In the genomic region with DNA sequence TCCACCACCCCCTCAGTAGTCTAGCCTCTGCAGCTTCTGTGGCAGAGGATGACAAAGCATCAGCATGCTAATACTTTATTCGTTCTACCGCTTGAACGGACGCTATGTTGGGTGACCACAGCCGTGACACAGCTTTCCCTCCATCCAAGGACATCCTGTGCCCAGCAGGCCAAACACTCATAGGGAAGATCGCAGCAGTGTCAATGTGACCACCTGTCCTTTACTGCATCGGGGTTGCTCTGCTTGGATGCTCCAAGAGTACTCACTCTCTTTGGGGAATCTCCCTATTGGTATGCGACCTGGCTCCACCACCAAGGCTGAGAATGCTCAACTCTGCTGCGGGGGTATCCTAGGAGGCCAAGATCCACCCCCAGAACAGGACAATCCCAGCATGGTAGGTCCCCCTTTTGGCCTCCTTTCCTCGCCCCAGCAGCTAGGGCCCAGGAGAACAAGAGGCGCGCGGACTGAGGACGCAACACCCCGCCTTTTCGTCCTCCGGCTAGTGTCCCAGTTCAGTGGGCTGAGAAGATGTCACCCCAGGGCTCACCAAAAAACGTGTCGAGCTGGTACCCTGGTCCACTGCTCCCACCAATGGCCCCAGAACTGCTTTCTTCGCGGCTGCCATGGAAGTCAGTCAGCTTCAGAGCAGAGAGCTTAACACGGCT, we compare ENCODE assay signal across 8 mouse cellular contexts. TPM values are rescaled to one million over a fixed set of nuclear protein-coding genes. Genes with fewer than 3 reads are reported as not detected.
DNase-seq lines count a peak whose midpoint lies in the region; ATAC-seq lines count a peak whose summit lies in the region.

No protein-coding gene starts in this region.

- no peaks in the 10 kb centered on the region for H3K4me1 ChIP-seq in forebrain, embryonic 13.5 days
- no peaks in the 10 kb centered on the region for H3K4me1 ChIP-seq in midbrain, embryonic 15.5 days

- peak overlapping the region; percentile 61 for H3K9ac ChIP-seq in forebrain, embryonic 13.5 days
- peak overlapping the region; percentile 56 for H3K9ac ChIP-seq in midbrain, embryonic 15.5 days

- peak overlapping the region; percentile 64 for H3K4me2 ChIP-seq in forebrain, embryonic 13.5 days
- peak overlapping the region; percentile 58 for H3K4me2 ChIP-seq in midbrain, embryonic 15.5 days

- ATAC-seq in frontal cortex, adult (ENCODE audit: low TSS enrichment), result peak; percentile 46
- ATAC-seq in forebrain, embryonic 13.5 days, result peak; percentile 12
- no peak; the same call in 1 of the 2 replicates for ATAC-seq in midbrain, embryonic 15.5 days (replicated peaks)

- no peaks in the 10 kb centered on the region for H3K27me3 ChIP-seq in forebrain, embryonic 13.5 days
- H3K27me3 ChIP-seq in midbrain, embryonic 15.5 days (replicated peaks), result no peaks in the 10 kb centered on the region

- no peaks in the 10 kb centered on the region for H3K9me3 ChIP-seq in forebrain, embryonic 13.5 days (replicated peaks)
- no peaks in the 10 kb centered on the region for H3K9me3 ChIP-seq in midbrain, embryonic 15.5 days

- DNase-seq in frontal cortex, postnatal 10 days (ENCODE audit: low spot score in 2 of 2), result no peak
- peak; percentile 1 to 5 for DNase-seq in spleen, postnatal 36 days (ENCODE audit: low spot score in 2 of 2)
- DNase-seq in spleen, postnatal 10 days (ENCODE audit: low spot score in 2 of 2), result no peak
- DNase-seq in layer of hippocampus, adult 9-11 months, result peak; percentile 4
- DNase-seq in urinary bladder, adult 2 months (ENCODE audit: low spot score), result no peak

- 14% methylated on average over 22 of the region's 22 CpGs for WGBS in forebrain, embryonic 13.5 days
- 19% methylated on average over 22 of the region's 22 CpGs for WGBS in midbrain, embryonic 15.5 days

- H3K4me3 ChIP-seq in forebrain, embryonic 13.5 days, result peak overlapping the region; percentile 46
- peak overlapping the region; percentile 55 for H3K4me3 ChIP-seq in midbrain, embryonic 15.5 days

- H3K36me3 ChIP-seq in forebrain, embryonic 13.5 days (ENCODE audit: poor library complexity, severe bottlenecking), result no peaks in the 10 kb centered on the region
- no peaks in the 10 kb centered on the region for H3K36me3 ChIP-seq in midbrain, embryonic 15.5 days (replicated peaks)

- H3K27ac ChIP-seq in forebrain, embryonic 13.5 days, result no peak overlapping the region
- peak overlapping the region; percentile 90 for H3K27ac ChIP-seq in midbrain, embryonic 15.5 days

RNA-seq across cellular contexts. Expression of a gene that starts 0.6 kb away (rescaled TPM):
- 5.3 and 6.4 TPM in 2 replicates for polyA plus RNA-seq in forebrain, embryonic 13.5 days (2015; fragmentation: Nextera tagmentation; extraction: Ambion mirVana)
- 9.0 and 11.0 TPM in 2 replicates for polyA plus RNA-seq in midbrain, embryonic 15.5 days (2015; fragmentation: Nextera tagmentation; extraction: Ambion mirVana)
- polyA plus RNA-seq in urinary bladder, adult 2 months (2012; rRNA removed), result 4.7 and 5.7 TPM in 2 replicates

Comparison
In these comparisons a context has a peak if more than half of its experiments do, and no peak if none do; other contexts are left out.
1. DNase-seq: peak in spleen, postnatal 36 days (2 of 2) and layer of hippocampus, adult 9-11 months (single experiment); none in frontal cortex, postnatal 10 days (0 of 2), spleen, postnatal 10 days (0 of 2) and urinary bladder, adult 2 months (single experiment).